Mouse (Mus musculus) C2C12 (cell line): ENCODE measurements around the gene Tssk6.

Source experiments
- CTCF ChIP-seq: IDR thresholded peaks from one replicate; pipeline ENCODE4 v1.5.1; 2011; ENCODE audit not compliant: control insufficient read depth, insufficient read depth, insufficient read length
- MYOD1 ChIP-seq: IDR thresholded peaks from one replicate; pipeline ENCODE4 v1.6.1; 2011; ENCODE audit warnings: low read depth; ENCODE audit not compliant: control insufficient read depth, insufficient read length

- TF ChIP-seq MYOD1 = no peak
- no peak for TF ChIP-seq CTCF
Measured at GRCm38 (mm10) chr8:69877396-69877795, 24.6 kb upstream of the Tssk6 start.
